Mouse (Mus musculus): ENCODE data around the gene Lama2. TPM values are rescaled to one million over a fixed set of nuclear protein-coding genes. Genes with fewer than 3 reads are reported as not detected.
"Not testable (repeated sequence)": the region's sequence is repeated elsewhere in the genome, so short reads cannot be mapped to it uniquely, and the experiment has no call there.

The Lama2 gene
- total RNA-seq, 1 experiment from 2014 or later: 0.05 TPM

DNA sequence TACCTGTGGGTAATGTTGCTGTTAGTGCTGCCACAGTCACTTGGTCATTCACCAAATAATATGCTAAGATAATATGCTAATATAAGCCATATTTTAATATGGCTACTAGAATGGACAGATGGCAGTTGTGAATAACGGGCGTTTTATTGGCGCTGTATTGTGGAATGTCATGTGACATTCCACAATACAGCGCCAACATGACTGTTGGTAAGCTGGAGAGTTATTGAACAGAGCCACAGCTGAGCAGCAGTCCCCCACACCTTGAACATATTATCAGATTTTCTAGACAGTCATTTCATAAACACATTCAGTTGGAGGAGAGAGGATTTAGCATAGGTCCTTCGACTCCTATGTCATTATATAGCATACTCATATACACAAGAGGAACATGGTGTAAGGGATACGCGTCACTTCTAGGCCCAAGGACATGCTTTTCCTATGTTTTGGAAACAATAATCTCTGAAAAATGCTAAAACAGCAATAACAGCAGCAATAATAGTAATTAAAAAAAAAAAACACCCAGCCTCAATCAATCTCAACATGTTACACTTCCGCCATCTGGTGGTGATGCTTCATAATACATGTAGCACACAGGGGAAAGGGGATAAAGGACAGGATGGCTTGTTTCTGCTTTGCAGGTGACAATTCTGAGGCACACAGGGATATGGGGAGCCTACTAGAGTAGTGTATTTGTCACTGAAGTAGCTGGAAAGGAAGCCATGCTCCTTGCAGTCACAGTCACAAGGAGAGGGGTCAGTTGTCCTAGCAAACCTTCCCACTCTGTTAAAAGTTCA lies 624.2 kb downstream of the Lama2 start:
- ATAC-seq (replicated peaks in 1 of 2; ENCODE audit: insufficient read depth in 1 of 2, low FRiP score in 2 of 2, low TSS enrichment in 1 of 2, low read depth in 1 of 2, poor library complexity in 2 of 2, severe bottlenecking in 2 of 2): peak; percentile 73 to 82

DNA sequence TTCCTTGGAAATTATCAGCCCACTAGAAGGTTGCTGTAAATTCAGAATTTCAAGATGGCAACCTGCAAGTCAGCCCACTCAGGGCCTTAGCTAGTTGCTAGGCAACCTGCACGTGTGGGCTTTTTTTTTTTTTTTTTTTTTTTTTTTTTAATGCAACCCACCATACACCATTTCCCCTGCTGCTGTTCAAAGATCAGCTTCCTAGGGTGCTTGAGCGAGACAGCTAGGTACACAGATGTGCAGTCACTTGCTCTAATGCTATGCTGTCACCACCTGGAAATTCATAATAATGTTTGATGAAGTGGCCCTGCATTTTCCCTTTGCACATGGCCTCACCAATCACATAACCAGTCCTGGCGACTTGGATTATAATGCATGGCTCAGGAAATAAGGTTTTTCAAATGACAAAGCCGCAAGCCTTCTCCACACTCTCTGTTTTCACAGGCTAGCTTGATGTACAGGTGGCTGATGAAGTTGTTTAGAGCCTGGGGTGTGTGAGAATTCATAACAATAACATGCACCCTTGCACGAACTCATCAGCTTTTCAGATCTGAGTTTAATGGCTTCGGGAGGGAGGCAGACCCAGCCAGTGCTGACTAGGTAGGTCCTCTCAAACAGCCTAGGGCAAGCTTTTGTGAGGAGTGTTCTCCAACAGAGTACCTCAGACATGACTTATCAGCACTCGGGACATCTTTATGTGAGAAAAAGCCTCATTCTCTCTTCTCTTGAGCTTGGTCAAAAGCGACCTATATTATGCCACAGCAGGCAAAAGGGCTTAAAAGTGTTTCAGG lies 625.4 kb downstream of the Lama2 start:
- ATAC-seq (replicated peaks in 1 of 2; ENCODE audit: insufficient read depth in 1 of 2, low FRiP score in 2 of 2, low TSS enrichment in 1 of 2, low read depth in 1 of 2, poor library complexity in 2 of 2, severe bottlenecking in 2 of 2): no peak

DNA sequence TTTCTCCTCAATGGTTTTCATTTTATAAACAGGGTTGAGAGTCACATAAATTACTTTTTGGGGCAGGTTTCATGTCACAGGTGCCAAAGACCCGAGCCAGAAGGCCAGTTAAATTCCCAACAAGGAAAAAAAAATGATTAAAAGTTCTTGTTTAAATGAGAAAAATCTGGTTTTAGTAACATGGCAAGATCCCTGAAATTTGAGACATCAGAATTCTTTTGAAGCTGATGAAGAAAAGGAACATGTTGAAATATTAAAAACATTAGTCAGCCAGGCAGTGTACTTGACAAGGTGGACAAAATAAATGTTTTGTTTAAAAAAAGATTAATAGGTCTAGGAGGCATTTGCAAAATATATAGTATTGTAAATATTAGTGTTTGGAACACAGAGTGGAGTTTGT lies 634.1 kb downstream of the Lama2 start:
- ATAC-seq (replicated peaks in 1 of 2; ENCODE audit: insufficient read depth in 1 of 2, low FRiP score in 2 of 2, low TSS enrichment in 1 of 2, low read depth in 1 of 2, poor library complexity in 2 of 2, severe bottlenecking in 2 of 2): no peak

DNA sequence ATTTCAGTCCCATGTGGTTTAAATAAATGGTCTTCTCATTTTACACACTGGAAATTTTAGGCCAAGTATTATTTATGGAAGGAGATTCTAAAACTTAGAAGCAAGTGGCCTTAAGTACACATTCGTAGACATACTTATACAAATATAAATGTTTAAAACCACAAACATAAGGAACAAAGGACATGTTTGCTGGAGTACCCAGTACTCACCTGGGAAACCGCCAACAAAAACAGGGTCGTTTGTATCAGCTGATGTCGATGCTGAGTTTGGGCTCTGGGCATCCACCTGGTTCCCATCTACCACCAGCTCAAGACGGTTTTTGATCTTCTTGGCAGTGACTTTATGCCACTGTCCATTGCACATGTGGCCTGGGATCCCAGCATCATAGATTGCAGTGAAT lies 635.5 kb downstream of the Lama2 start:
- not testable (repeated sequence) for ATAC-seq (replicated peaks in 1 of 2; ENCODE audit: insufficient read depth in 1 of 2, low FRiP score in 2 of 2, low TSS enrichment in 1 of 2, low read depth in 1 of 2, poor library complexity in 2 of 2, severe bottlenecking in 2 of 2)

DNA sequence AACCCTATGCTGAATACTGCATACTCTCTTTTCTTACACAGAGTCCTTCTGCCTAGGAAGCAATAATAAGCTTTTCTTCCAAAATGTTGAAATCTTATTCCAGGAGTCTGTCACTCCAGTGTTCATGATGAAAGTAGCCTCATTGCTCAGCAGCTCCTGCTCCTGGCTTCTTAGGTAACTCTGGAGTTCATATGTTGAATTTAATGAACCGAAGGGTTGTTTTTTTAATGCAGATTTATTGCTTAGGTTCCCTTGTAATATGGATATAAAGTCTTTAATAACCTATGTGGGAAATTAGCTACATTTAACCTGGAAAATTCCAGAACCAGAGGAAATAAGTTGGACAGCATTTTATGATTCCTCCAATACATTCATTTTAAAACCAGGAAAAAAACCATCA lies 636.0 kb downstream of the Lama2 start:
- ATAC-seq (replicated peaks in 1 of 2; ENCODE audit: insufficient read depth in 1 of 2, low FRiP score in 2 of 2, low TSS enrichment in 1 of 2, low read depth in 1 of 2, poor library complexity in 2 of 2, severe bottlenecking in 2 of 2): no peak

DNA sequence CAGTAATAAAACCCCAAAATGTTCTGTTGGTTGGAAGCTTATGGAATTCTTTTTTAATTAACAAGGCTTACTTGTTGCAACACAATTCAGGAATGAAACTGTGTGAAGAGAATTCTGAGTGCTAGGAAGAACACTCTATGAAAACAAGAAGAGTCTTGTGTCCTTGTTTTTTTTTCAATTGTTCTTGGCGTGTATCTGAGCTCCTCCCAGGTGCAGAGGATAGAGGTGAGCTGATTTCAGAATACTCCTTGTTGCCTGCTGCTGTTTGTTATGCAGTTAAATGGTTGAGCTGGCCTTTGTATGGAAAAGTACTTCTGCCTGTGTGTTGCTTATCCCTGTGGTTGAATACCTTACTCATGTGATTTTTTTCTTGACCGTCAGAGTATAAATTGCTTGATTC lies 636.9 kb downstream of the Lama2 start:
- ATAC-seq (replicated peaks in 1 of 2; ENCODE audit: insufficient read depth in 1 of 2, low FRiP score in 2 of 2, low TSS enrichment in 1 of 2, low read depth in 1 of 2, poor library complexity in 2 of 2, severe bottlenecking in 2 of 2): no peak

DNA sequence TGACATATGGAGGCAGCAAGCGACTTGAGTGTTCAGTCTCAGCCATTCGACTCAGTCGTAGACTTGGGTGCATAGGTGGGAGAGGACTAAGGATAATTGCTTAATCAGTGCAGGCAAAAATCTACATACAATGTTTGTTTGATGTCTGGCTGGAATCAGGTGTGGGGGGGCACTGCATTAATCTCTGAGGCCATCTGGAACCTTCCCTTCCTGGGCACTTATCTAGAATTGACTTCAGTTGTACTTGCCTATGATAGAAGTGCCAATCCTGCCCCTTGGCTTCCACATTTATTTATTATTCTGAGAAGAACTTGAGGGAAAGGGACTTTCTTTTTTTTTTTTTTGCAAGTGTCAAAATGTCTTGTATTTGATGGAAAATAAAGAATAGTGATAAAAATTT lies 644.2 kb downstream of the Lama2 start:
- no peak for ATAC-seq (replicated peaks in 1 of 2; ENCODE audit: insufficient read depth in 1 of 2, low FRiP score in 2 of 2, low TSS enrichment in 1 of 2, low read depth in 1 of 2, poor library complexity in 2 of 2, severe bottlenecking in 2 of 2)

DNA sequence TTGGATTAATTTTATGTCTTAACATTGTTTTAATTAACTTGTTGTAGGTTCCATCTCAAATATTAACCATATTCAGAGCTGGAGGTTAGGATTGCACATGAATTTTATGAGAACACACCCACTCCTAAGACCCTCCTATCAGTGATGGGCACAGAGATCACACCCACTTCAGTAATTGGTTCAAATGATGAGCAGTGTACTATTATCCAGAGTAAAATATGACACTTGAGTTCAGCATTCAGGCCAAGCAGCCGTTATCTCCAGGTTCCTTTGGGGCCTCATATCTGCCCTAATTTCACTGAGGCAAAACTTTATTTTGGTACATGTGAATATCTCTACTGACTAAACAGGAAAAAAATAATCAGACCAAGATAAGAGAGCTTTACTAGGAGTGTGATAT lies 645.3 kb downstream of the Lama2 start:
- no peak for ATAC-seq (replicated peaks in 1 of 2; ENCODE audit: insufficient read depth in 1 of 2, low FRiP score in 2 of 2, low TSS enrichment in 1 of 2, low read depth in 1 of 2, poor library complexity in 2 of 2, severe bottlenecking in 2 of 2)

DNA sequence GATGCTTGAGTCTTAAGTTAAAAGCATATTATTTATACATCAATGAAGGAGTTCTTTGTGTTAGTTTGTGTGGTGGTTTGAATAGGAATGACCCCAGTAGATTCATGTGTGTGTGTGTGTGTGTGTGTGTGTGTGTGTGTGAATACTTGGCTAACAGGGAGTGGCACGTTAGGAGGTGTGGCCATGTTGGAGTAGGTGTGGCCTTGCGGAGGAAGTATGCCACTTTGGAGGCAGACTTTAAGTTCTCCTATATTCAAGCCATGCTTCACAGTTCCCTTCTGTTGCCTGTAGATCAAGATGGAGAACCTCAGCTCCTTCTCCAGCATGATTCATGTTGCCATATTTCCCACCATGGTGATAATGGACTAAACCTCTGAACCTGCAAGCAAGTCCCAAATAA lies 646.0 kb downstream of the Lama2 start:
- no peak for ATAC-seq (replicated peaks in 1 of 2; ENCODE audit: insufficient read depth in 1 of 2, low FRiP score in 2 of 2, low TSS enrichment in 1 of 2, low read depth in 1 of 2, poor library complexity in 2 of 2, severe bottlenecking in 2 of 2)

DNA sequence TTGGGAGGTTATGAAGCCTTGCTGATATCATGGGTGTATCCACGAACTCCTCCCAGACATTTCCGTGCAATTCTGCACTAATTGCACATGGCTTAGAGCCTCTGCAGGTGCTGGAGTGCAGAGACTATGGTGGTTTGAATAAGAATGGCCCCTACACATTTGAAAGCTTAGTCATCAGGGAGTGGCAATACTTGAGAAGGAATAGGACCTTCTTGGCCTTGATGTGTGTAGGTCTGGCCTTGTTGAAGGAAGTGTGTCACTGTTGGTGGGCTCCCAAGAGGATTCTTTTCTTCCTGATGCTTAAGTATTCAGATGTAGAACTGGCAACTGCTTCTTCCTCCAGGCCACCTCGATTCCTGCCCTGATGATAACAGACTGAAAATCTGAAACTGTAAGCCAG lies 661.0 kb downstream of the Lama2 start:
- ATAC-seq (replicated peaks in 1 of 2; ENCODE audit: insufficient read depth in 1 of 2, low FRiP score in 2 of 2, low TSS enrichment in 1 of 2, low read depth in 1 of 2, poor library complexity in 2 of 2, severe bottlenecking in 2 of 2): no peak

DNA sequence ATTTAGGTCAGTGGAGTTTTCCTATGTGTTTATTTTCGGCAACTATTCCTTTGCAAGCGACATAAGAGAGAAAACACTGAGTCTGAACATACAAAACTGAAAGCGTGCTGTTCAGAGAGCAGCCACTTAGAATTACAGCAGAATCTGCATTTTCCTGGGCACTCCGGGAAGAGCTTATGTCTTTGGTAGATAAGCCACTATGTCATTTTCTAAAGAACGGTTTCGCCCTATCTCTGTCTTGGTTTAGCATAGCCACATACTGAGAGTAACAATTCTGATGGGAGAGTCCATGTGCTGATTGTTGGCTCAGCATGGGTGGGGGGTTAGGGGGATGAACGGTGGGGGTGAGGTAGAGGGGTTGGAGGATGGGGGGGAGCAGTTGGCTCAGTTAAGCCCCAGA lies 669.1 kb downstream of the Lama2 start:
- no peak for ATAC-seq (replicated peaks in 1 of 2; ENCODE audit: insufficient read depth in 1 of 2, low FRiP score in 2 of 2, low TSS enrichment in 1 of 2, low read depth in 1 of 2, poor library complexity in 2 of 2, severe bottlenecking in 2 of 2)

DNA sequence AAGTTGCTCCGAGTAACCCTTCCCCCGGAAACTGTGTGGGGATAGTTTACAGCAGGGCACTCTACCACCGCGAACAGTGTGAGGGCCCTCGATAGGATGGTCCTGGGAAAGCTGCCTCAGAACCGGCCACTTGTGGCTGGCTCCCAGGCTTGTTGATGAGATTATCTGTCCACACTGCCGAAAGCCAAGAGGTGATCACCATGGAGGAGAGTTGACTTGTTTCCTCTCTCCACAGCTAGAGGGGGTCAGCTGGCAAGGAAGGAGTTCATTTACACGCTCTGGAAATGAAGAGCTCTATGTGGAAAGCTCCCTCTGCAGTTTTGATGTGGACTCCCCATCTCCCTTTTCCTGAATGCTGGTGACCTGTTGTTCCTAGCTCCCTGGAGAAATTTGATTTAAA lies 669.9 kb downstream of the Lama2 start:
- ATAC-seq (replicated peaks in 1 of 2; ENCODE audit: insufficient read depth in 1 of 2, low FRiP score in 2 of 2, low TSS enrichment in 1 of 2, low read depth in 1 of 2, poor library complexity in 2 of 2, severe bottlenecking in 2 of 2): no peak

DNA sequence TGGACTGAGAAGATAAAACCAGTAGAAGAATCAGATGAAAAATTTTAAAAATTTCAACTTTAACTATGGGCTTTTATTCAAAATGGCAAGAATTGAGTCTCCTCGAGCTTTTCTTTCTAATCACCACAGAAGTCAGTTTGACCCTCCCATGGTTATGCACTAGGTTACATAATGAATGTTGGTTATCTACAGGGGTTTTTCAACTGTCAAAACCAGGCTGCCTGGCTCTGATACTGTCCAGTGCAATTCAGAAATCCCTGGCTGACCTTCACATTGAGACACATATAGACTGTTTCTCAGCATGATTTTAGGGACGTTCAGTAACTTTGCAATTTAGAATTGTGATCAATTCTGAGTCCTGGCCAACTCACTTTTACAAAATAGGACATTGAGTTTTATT lies 671.2 kb downstream of the Lama2 start:
- ATAC-seq (replicated peaks in 1 of 2; ENCODE audit: insufficient read depth in 1 of 2, low FRiP score in 2 of 2, low TSS enrichment in 1 of 2, low read depth in 1 of 2, poor library complexity in 2 of 2, severe bottlenecking in 2 of 2): no peak

DNA sequence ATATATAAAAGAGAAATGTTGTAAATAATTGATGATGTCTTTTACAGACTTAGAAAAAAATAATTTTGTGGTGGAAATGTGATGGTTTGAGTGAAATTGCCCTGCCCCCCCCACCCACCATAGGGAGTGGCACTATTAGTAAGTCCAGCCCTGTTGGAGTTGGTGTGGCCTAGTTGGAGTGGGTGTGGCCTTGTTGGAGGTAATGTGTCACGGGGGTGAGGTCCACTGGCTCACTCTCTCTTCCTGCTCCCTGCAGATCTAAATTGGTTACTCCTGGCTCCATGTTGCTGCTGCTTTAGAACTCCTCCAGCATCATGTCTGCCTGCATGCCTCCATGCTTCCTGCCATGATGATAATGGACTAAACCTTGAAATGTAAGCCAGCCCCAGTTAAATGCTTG lies 680.0 kb downstream of the Lama2 start:
- ATAC-seq (replicated peaks in 1 of 2; ENCODE audit: insufficient read depth in 1 of 2, low FRiP score in 2 of 2, low TSS enrichment in 1 of 2, low read depth in 1 of 2, poor library complexity in 2 of 2, severe bottlenecking in 2 of 2): no peak

DNA sequence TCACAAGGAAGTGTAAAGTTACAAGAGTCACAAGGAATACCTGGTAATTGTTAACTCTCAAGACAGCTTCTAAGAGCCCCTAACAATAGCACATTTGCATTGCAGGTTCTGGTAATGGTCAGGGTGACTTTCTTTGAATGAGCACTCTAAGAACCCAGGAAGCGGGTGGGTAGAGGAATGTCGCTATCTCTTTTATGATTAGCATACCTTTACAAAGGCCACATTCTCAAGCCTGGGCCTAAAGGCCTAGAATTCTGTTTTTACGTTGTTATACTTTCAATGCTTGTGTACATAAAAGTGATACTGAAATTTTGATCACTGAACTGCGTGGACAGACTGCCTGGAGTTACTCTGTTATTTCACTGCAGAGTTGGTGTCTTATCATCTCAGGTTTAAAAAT lies 681.1 kb downstream of the Lama2 start:
- not testable (repeated sequence) for ATAC-seq (replicated peaks in 1 of 2; ENCODE audit: insufficient read depth in 1 of 2, low FRiP score in 2 of 2, low TSS enrichment in 1 of 2, low read depth in 1 of 2, poor library complexity in 2 of 2, severe bottlenecking in 2 of 2)

DNA sequence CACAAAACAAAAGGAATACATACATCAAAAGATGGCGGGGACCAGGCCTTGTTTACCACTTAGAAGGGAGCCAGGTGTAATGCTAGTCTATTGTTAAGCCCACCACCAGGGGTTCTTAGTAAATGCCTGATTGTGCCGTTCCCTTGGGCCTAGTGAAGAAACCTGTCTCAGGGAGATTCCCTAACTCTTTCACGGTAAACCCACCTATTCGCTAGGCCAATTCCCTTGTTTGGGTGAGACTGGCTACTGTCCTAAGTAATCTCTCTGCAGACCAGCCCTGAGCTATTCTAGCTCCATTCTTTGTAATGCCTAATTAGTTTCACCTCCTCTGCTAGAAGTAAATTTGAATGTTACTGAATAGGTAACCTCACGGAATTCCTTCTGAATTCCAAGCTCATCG lies 683.5 kb downstream of the Lama2 start:
- ATAC-seq (replicated peaks in 1 of 2; ENCODE audit: insufficient read depth in 1 of 2, low FRiP score in 2 of 2, low TSS enrichment in 1 of 2, low read depth in 1 of 2, poor library complexity in 2 of 2, severe bottlenecking in 2 of 2): not testable (repeated sequence)

Measured in hematopoietic stem cell, adult 5-6 weeks (primary cell).